ENCODE assay signal across 15 mouse cellular contexts in genomic region chr9:90200501-90200900, GRCm38 (mm10). TPM values are rescaled to one million over a fixed set of nuclear protein-coding genes. Genes with fewer than 3 reads are reported as not detected.
A peak's percentile ranks its signal among the peaks of the same experiment; 100 is the strongest.
DNase-seq lines count a peak whose midpoint lies in the region; ATAC-seq and TF ChIP-seq lines count a peak whose summit lies in the region.
"Had no signal": no experiment of that assay in that cellular context is flagged by ENCODE, and none has a peak within 500 bp of the region (broad histone marks: within the 10 kb centered on the region; RNA-seq: fewer than 3 reads in every experiment).

No protein-coding gene starts in this region.

- H3K9ac ChIP-seq in heart, embryonic 11.5 days (ENCODE audit: low read depth, low read length), result no peak overlapping the region
- peak overlapping the region; percentile 20; the same call in 1 of the 2 replicates for H3K9ac ChIP-seq in CH12.LX (ENCODE audit: insufficient read depth, low read depth)

- DNase-seq in heart, adult 11 months, result peak; percentile 92
- no peak for DNase-seq in CH12.LX (ENCODE audit: extremely low read depth)
- no peak for DNase-seq in B cell, adult 2 months
- DNase-seq: adrenal gland, postnatal 25 days; cerebellum, adult 11 months; cerebellum, adult 11-12 months; cerebellum, adult 18-20 months; cerebellum, adult 2 months; cerebellum, adult 8-10 months had no signal

- TF ChIP-seq EP300 in CH12.LX (IDR thresholded peaks at IDR 0.05; ENCODE audit: low read length), result no peak

- no peak for TF ChIP-seq POLR2A in CH12.LX (IDR thresholded peaks at IDR 0.05; ENCODE audit: low read depth, low read length)

- 90% methylated on average over 4 of the region's 4 CpGs for WGBS in heart, embryonic 11.5 days (ENCODE audit: insufficient replicate concordance)

- no peak overlapping the region for H3K4me3 ChIP-seq in heart, embryonic 11.5 days (ENCODE audit: low read depth, low read length)
- H3K4me3 ChIP-seq in CH12.LX (replicated peaks in 1 of 3; ENCODE audit: low read depth in 2 of 3, low read length in 2 of 3, poor library complexity in 1 of 3), result peak overlapping the region in 1 of 3 experiments; percentile 17

- H3K27me3 ChIP-seq in heart, embryonic 11.5 days (ENCODE audit: control insufficient read depth, insufficient read depth, low read length), result no peaks in the 10 kb centered on the region
- H3K27me3 ChIP-seq in CH12.LX (replicated peaks), result no peaks in the 10 kb centered on the region
- H3K27me3 ChIP-seq: Patski had no signal

- in situ Hi-C loops in CH12.LX (cut with MboI; ENCODE audit: low pct_ligation_motif_present, low pct_unique_long_range_greater_than_20kb, low sequenced_read_pairs), result loop anchor here (10.0 to 25.0 kb wide), 2 partner anchors 204 to 462 kb away; no protein-coding TSS in a partner anchor

- H3K9me3 ChIP-seq in heart, embryonic 11.5 days (replicated peaks; ENCODE audit: control insufficient read depth, low read length), result no peaks in the 10 kb centered on the region
- no peaks in the 10 kb centered on the region for H3K9me3 ChIP-seq in CH12.LX (replicated peaks; ENCODE audit: low read length)

- TF ChIP-seq CTCF in CH12.LX (conservative IDR thresholded peaks at IDR 0.05 in 1 of 2, IDR thresholded peaks at IDR 0.05 in 1 of 2; ENCODE audit: low read depth in 2 of 2, low read length in 2 of 2), result no peak

- no peaks in the 10 kb centered on the region for H3K79me2 ChIP-seq in CH12.LX (replicated peaks; ENCODE audit: control insufficient read depth, extremely low read depth, insufficient read depth, poor library complexity, severe bottlenecking)

- H3K36me3 ChIP-seq in heart, embryonic 11.5 days (ENCODE audit: control insufficient read depth, insufficient read depth, low read length), result peaks cover 4% of the 10 kb centered on the region; the same call in 1 of the 2 replicates
- peaks cover 2 to 41% of the 10 kb centered on the region in 2 experiments for H3K36me3 ChIP-seq in CH12.LX (replicated peaks in 1 of 2; ENCODE audit: control insufficient read depth in 1 of 2, insufficient read depth in 1 of 2, low read length in 1 of 2)
- H3K36me3 ChIP-seq: G1E had no signal

- ATAC-seq in heart, embryonic 11.5 days (replicated peaks; ENCODE audit: insufficient number of reproducible peaks, low FRiP score, low TSS enrichment), result no peak
- ATAC-seq: activated CD4-positive, CD25-positive, alpha-beta regulatory T cell, adult 4 months; CD4-positive, CD25-positive, alpha-beta regulatory T cell, adult 4 months had no signal

- dilution Hi-C loops in CH12.LX (cut with MboI; ENCODE audit: extremely low pct_ligation_motif_present, extremely low pct_unique_long_range_greater_than_20kb, low sequenced_read_pairs), result no loop called here

- no peak overlapping the region for H3K27ac ChIP-seq in heart, embryonic 11.5 days (ENCODE audit: low read depth, low read length)
- peak overlapping the region; percentile 90 for H3K27ac ChIP-seq in CH12.LX (ENCODE audit: insufficient read depth, low read depth)

- no peak overlapping the region for H3K4me2 ChIP-seq in heart, embryonic 11.5 days
- H3K4me2 ChIP-seq in CH12.LX (ENCODE audit: insufficient read depth, low read depth, poor library complexity, severe bottlenecking), result no peak overlapping the region

- H3K4me1 ChIP-seq in heart, embryonic 11.5 days (ENCODE audit: control insufficient read depth, insufficient read depth, low read length), result peaks cover 14% of the 10 kb centered on the region
- peaks cover 73 to 98% of the 10 kb centered on the region in 2 experiments for H3K4me1 ChIP-seq in CH12.LX (ENCODE audit: control insufficient read depth in 1 of 2, insufficient read depth in 2 of 2)

- no peak for TF ChIP-seq RAD21 in CH12.LX (IDR thresholded peaks at IDR 0.05; ENCODE audit: low read depth, low read length)

TF ChIP-seq in CH12.LX, 34 proteins besides CTCF, POLR2A, EP300 and RAD21:
- TF ChIP-seq GABPA (IDR thresholded peaks at IDR 0.05; ENCODE audit: insufficient replicate concordance, low read depth, low read length) (no peak), ZNF384 (IDR thresholded peaks at IDR 0.05; ENCODE audit: low read depth, low read length) (no peak), HCFC1 (IDR thresholded peaks at IDR 0.05; ENCODE audit: low read depth, low read length) (no peak), ELF1 (IDR thresholded peaks at IDR 0.05; ENCODE audit: low read depth, low read length) (no peak), NRF1 (IDR thresholded peaks at IDR 0.05; ENCODE audit: low read depth, low read length) (no peak), USF2 (conservative IDR thresholded peaks at IDR 0.05; ENCODE audit: low read depth, low read length) (no peak), PAX5 (IDR thresholded peaks at IDR 0.05; ENCODE audit: low read length) (no peak)
TF ChIP-seq in CH12.LX: peak in this region for 0.

RNA-seq across cellular contexts. Expression of gene Adamts7, which starts 37.6 kb away (rescaled TPM):
- 4.2 and 4.9 TPM in 2 replicates for polyA plus RNA-seq in heart, embryonic 11.5 days (2014; fragmentation: Nextera tagmentation; extraction: Ambion mirVana)
- total RNA-seq in CH12.LX (2012; rRNA removed), result 9.2 and 13.8 TPM in 2 replicates
- total RNA-seq in CH12.LX (2014; rRNA removed), result 4.7 and 5.4 TPM in 2 replicates
- polyA plus RNA-seq in CH12.LX (2012; ENCODE audit: insufficient read length, low read depth), result 15.3 and 15.7 TPM in 2 replicates
- total RNA-seq: G1E, MEL had no signal
- polyA plus RNA-seq: activated CD4-positive, CD25-positive, alpha-beta regulatory T cell, adult 4 months; G1E had no signal
